Mouse (Mus musculus) lung, embryonic 15.5 days (tissue): Measurements from ENCODE around the gene Pcnx3. TPM values are rescaled to one million over a fixed set of nuclear protein-coding genes. Genes with fewer than 3 reads are reported as not detected.
A peak's percentile ranks its signal among the peaks of the same experiment; 100 is the strongest.

Experiments used
- ATAC-seq: fragments of 200-750 bp; cut with Nextera tagmentation; 2 replicates; pipeline ENCODE4 v1.8.0; 2017; ENCODE audit warnings: moderate number of reproducible peaks, borderline replicate concordance; ENCODE audit not compliant: low FRiP score, low TSS enrichment; ENCODE audit errors: extremely low read depth
- H3K27ac ChIP-seq: fragments of 300-500 bp; sonication (generic); 2 replicates; pipeline ENCODE4 v1.5.1; 2015; ENCODE audit warnings: moderate library complexity, mild to moderate bottlenecking, inconsistent platforms
- H3K27me3 ChIP-seq: fragments of 300-500 bp; sonication (generic); 2 replicates; pipeline ENCODE4 v1.6.1; 2015; ENCODE audit warnings: inconsistent platforms
- H3K36me3 ChIP-seq: fragments of 300-500 bp; sonication (generic); 2 replicates; pipeline ENCODE4 v1.6.1; 2015; ENCODE audit warnings: inconsistent platforms
- H3K4me1 ChIP-seq: fragments of 300-500 bp; sonication (generic); 2 replicates; pipeline ENCODE4 v1.6.1; 2015; ENCODE audit warnings: inconsistent platforms
- H3K4me2 ChIP-seq: fragments of 300-500 bp; sonication (generic); 2 replicates; pipeline ENCODE4 v1.6.1; 2015; ENCODE audit warnings: inconsistent platforms, mild to moderate bottlenecking, moderate library complexity
- H3K4me3 ChIP-seq: fragments of 300-500 bp; sonication (generic); 2 replicates; pipeline ENCODE4 v1.5.1; 2015; ENCODE audit warnings: mild to moderate bottlenecking, inconsistent platforms
- H3K9ac ChIP-seq: fragments of 300-500 bp; sonication (generic); 2 replicates; pipeline ENCODE4 v1.6.1; 2015; ENCODE audit warnings: inconsistent platforms
- H3K9me3 ChIP-seq: fragments of 300-500 bp; sonication (generic); 2 replicates; pipeline ENCODE4 v1.6.1; 2016; ENCODE audit warnings: inconsistent platforms
- WGBS: fragments of 180-500 bp; shearing (Covaris S2); methylation state at CpG from one replicate; pipeline ENCODE4 v1.1.7; 2015; 5-methylcytosine and 5-hydroxymethylcytosine counted together
- polyA plus RNA-seq: library from polyadenylated mRNA; unstranded; fragments of >200 nt; fragmentation: Nextera tagmentation; extraction: Ambion mirVana; gene quantifications from 2 replicates; pipeline ENCODE4 v1.2.1, GENCODE M21; 2015

Gene Pcnx3
- polyA plus RNA-seq, 1 experiment from 2014 or later = 20.9 TPM

DNA sequence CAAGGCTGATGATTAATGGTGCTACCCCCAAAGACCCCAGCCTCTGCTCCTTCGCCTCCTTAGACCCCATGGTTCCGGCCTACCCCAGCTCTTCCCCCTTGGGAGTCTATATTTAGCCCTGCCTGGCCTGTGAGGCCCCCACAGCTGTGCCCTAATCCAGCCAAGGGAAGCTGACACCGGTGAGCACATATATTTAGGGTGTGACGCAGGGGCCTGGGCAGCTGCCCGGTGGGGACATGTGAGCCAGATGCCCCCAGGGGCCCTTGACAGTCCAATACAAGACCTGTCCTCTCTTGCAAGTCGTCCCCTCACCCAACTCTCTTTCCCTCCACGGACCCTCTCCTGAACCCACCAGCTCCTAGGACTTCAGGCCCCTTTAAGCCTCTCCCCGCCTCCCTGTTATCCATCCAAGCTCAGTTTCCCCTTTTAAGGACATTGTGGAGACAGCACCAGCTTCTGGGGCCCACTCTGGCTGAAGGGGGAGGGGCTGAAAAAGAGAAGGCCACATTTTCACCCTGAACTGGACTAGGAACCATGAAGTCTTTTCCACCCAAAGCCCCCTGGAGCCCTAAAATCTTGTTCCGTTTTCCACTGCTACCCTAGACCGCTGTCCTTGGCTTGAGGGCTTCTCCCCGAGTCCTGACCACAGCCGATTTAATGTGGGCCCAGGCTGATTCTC lies 36.5 kb upstream of the Pcnx3 start:
- Histone ChIP-seq H3K27ac (peak overlapping the region; percentile 56), H3K9ac (peak overlapping the region; percentile 39), H3K36me3 (peaks cover 39% of the 10 kb centered on the region), H3K4me2 (peak overlapping the region; percentile 93), H3K9me3 (no peaks in the 10 kb centered on the region), H3K4me1 (peaks cover 56% of the 10 kb centered on the region), H3K27me3 (no peaks in the 10 kb centered on the region), H3K4me3 (peak overlapping the region; percentile 97)
- no peak for ATAC-seq
- WGBS = 54% methylated on average over 12 of the region's 12 CpGs

- Histone ChIP-seq H3K27ac (peak overlapping the region; percentile 56), H3K36me3 (peaks cover 45% of the 10 kb centered on the region), H3K4me2 (peak overlapping the region; percentile 93), H3K4me3 (peak overlapping the region; percentile 97), H3K4me1 (peaks cover 49% of the 10 kb centered on the region), H3K9me3 (no peaks in the 10 kb centered on the region), H3K27me3 (no peaks in the 10 kb centered on the region), H3K9ac (peak overlapping the region; percentile 39; the same call in 1 of the 2 replicates)
- no peak for ATAC-seq
- WGBS = 55% methylated on average over 7 of the region's 7 CpGs
Observed at GRCm38 (mm10) chr19:5724549-5724941, 35.8 kb upstream of the Pcnx3 start.

- H3K27ac ChIP-seq = peak overlapping the region; percentile 56; the same call in 1 of the 2 replicates
- H3K9me3 ChIP-seq = no peaks in the 10 kb centered on the region
- peak overlapping the region; percentile 93 for H3K4me2 ChIP-seq
- H3K4me3 ChIP-seq = peak overlapping the region; percentile 97
- ATAC-seq = no peak
- peaks cover 49% of the 10 kb centered on the region for H3K4me1 ChIP-seq
- WGBS = 54% methylated on average over 4 of the region's 4 CpGs
- H3K27me3 ChIP-seq = no peaks in the 10 kb centered on the region
- H3K36me3 ChIP-seq = peaks cover 50% of the 10 kb centered on the region
- H3K9ac ChIP-seq = no peak overlapping the region
Observed at GRCm38 (mm10) chr19:5723934-5724548, 35.3 kb upstream of the Pcnx3 start.

DNA sequence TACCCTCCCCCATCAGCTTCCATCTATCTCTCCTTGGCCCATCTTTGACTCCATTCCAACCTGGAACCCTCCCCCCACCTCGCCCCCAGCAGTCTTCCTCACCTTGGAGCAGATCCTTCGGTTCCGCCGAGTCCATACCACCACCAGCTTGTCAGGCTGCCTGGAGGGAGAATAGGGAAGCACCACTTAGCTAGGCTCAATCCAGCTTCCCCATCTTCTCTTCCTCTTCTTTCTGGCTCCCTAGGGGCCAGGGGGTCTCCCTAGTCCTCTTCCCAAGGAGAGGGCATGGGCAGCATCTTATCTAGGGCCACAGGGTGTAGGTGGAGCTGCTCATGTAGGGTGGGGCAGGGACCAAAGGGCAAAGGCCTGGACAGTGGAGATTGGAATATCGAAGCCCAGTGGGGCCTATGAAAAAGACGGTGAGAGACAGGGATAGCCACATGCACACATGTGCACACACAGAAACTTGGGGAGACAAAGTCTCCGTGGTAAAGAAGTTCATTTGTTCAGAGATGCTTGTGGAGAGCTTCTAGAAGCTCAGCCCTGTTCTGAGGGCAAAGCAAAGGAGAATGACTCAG lies 34.2 kb upstream of the Pcnx3 start:
- H3K36me3 ChIP-seq = peaks cover 58% of the 10 kb centered on the region
- peaks cover 40% of the 10 kb centered on the region for H3K4me1 ChIP-seq
- H3K4me3 ChIP-seq = no peak overlapping the region
- 81% methylated on average over 7 of the region's 7 CpGs for WGBS
- ATAC-seq = no peak
- no peak overlapping the region; the same call in 1 of the 2 replicates for H3K9ac ChIP-seq
- H3K27me3 ChIP-seq = no peaks in the 10 kb centered on the region
- H3K9me3 ChIP-seq = no peaks in the 10 kb centered on the region
- H3K4me2 ChIP-seq = no peak overlapping the region
- no peak overlapping the region for H3K27ac ChIP-seq

DNA sequence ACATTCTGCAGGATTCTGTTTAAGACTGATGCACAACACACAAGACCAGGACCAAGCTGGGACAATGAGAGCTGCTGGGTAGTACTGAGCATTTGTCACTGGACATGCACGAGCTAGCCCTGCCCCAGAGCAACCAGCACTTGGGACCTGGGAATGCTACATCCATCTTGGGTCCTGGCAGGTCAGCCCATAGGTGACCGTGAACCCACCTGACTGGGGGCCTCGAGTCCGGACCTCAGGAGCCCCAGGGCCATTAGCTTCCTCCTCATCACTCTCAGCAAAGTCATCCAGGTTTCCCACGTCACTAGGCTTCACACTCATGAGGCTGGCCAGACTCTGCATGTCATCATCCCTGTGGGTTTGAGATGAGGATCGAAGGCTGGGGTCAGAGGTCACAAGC lies 32.5 kb upstream of the Pcnx3 start:
- no peaks in the 10 kb centered on the region for H3K9me3 ChIP-seq
- H3K4me2 ChIP-seq = no peak overlapping the region
- WGBS = 89% methylated on average over 6 of the region's 6 CpGs
- H3K36me3 ChIP-seq = peaks cover 59% of the 10 kb centered on the region
- ATAC-seq = no peak
- H3K4me1 ChIP-seq = peaks cover 28% of the 10 kb centered on the region
- H3K4me3 ChIP-seq = no peak overlapping the region
- no peak overlapping the region for H3K27ac ChIP-seq
- no peak overlapping the region for H3K9ac ChIP-seq
- H3K27me3 ChIP-seq = no peaks in the 10 kb centered on the region

DNA sequence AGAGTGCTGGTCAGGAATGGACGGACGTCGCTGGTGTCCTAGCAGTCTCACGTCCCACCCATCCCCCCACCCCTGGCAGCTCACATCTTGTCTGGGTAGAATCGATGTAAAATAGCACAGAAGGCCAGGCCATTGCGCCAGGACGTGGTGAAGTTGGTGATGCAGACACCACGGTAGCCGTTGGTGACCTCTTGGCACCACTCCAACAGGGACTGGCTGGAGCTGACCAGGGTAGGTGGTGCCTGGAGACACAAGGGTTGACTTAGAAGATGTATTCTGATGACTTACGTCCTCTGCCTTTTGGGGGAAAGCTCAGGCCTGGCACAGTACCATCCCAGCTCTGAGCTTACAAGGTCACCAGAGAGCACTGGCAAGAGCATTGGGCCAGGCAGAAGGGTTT lies 28.2 kb upstream of the Pcnx3 start:
- WGBS = 40% methylated on average over 10 of the region's 10 CpGs
- H3K4me3 ChIP-seq = no peak overlapping the region
- peaks cover 31% of the 10 kb centered on the region for H3K4me1 ChIP-seq
- no peak overlapping the region for H3K9ac ChIP-seq
- H3K27me3 ChIP-seq = no peaks in the 10 kb centered on the region
- peaks cover 41% of the 10 kb centered on the region for H3K36me3 ChIP-seq
- H3K9me3 ChIP-seq = no peaks in the 10 kb centered on the region
- no peak overlapping the region for H3K27ac ChIP-seq
- no peak overlapping the region for H3K4me2 ChIP-seq
- ATAC-seq = no peak

- peak; percentile 35 for ATAC-seq
- Histone ChIP-seq H3K4me1 (peaks cover 31% of the 10 kb centered on the region), H3K27ac (no peak overlapping the region), H3K27me3 (no peaks in the 10 kb centered on the region), H3K9ac (no peak overlapping the region), H3K4me2 (peak overlapping the region; percentile 37), H3K4me3 (peak overlapping the region; percentile 5; the same call in 1 of the 2 replicates), H3K9me3 (no peaks in the 10 kb centered on the region), H3K36me3 (peaks cover 36% of the 10 kb centered on the region)
- 33% methylated on average over 43 of the region's 43 CpGs for WGBS
Observed at GRCm38 (mm10) chr19:5715793-5716688, 27.3 kb upstream of the Pcnx3 start.

DNA sequence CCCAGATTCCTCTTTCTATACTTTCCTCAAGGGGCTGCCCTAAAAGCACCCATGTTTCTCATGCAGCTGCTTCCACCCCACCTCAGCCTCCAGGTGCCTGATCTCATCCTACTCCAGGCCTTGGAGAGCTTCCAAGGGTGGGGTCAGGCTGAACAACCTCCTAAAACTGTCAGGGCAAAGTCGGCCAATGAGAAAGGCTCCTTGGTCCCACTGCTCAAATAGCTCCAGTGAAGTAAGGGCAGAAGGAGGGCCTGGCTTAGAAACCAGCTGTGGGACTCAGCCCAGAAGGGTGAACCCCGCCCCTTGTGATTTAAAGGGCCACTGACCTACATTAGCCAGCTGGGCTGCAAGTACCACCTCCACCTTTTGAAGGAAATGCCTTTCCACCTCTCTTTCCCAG lies 25.0 kb upstream of the Pcnx3 start:
- peak overlapping the region; percentile 25 for H3K4me2 ChIP-seq
- peaks cover 28% of the 10 kb centered on the region for H3K36me3 ChIP-seq
- peaks cover 31% of the 10 kb centered on the region for H3K4me1 ChIP-seq
- H3K9ac ChIP-seq = no peak overlapping the region; the same call in 1 of the 2 replicates
- WGBS = 7% methylated on average over 2 of the region's 2 CpGs
- H3K9me3 ChIP-seq = no peaks in the 10 kb centered on the region
- 0 out of 2 replicates have a peak overlapping the region, but pooled peaks have one; percentile 2 for H3K4me3 ChIP-seq
- H3K27me3 ChIP-seq = no peaks in the 10 kb centered on the region
- H3K27ac ChIP-seq = peak overlapping the region; percentile 75
- peak; percentile 64 for ATAC-seq

- 59% methylated on average over 5 of the region's 5 CpGs for WGBS
- H3K27ac ChIP-seq = peak overlapping the region; percentile 75
- H3K36me3 ChIP-seq = peaks cover 30% of the 10 kb centered on the region
- no peak overlapping the region for H3K4me3 ChIP-seq
- peak overlapping the region; percentile 25 for H3K4me2 ChIP-seq
- no peaks in the 10 kb centered on the region for H3K27me3 ChIP-seq
- H3K4me1 ChIP-seq = peaks cover 31% of the 10 kb centered on the region
- H3K9me3 ChIP-seq = no peaks in the 10 kb centered on the region
- no peak for ATAC-seq
- H3K9ac ChIP-seq = no peak overlapping the region
Observed at GRCm38 (mm10) chr19:5713255-5713654, 24.5 kb upstream of the Pcnx3 start.

DNA sequence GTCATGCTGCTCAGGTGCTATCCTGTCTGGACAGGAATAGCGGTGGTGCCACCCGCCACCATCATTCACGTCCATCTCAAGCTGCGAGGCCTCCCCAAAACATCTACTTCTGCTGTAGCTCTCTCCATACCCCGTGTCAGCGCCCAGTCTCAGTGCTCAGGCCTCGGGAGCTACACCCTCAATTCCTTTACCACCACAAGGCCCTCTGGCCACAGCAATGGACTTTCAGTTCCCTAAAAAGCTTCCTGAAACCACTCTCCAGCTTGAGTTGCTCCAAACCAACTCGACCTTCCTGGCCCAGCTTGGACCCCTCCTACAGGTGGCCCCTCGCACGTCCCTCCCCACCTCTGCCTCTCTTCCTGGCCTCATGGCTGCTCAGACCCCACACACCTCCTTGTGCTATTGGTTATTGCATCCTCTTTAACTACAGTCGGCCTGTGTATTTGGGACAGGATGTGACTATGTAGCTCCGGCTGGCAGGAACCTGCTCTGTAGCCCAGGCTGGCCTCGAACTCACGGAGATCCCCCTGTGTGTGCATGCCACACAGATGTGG lies 23.3 kb upstream of the Pcnx3 start:
- no peak for ATAC-seq
- no peak overlapping the region for H3K4me2 ChIP-seq
- no peak overlapping the region for H3K9ac ChIP-seq
- no peaks in the 10 kb centered on the region for H3K27me3 ChIP-seq
- H3K9me3 ChIP-seq = no peaks in the 10 kb centered on the region
- H3K36me3 ChIP-seq = peaks cover 36% of the 10 kb centered on the region
- no peak overlapping the region for H3K27ac ChIP-seq
- WGBS = 92% methylated on average over 14 of the region's 14 CpGs
- peaks cover 29% of the 10 kb centered on the region for H3K4me1 ChIP-seq
- H3K4me3 ChIP-seq = no peak overlapping the region

DNA sequence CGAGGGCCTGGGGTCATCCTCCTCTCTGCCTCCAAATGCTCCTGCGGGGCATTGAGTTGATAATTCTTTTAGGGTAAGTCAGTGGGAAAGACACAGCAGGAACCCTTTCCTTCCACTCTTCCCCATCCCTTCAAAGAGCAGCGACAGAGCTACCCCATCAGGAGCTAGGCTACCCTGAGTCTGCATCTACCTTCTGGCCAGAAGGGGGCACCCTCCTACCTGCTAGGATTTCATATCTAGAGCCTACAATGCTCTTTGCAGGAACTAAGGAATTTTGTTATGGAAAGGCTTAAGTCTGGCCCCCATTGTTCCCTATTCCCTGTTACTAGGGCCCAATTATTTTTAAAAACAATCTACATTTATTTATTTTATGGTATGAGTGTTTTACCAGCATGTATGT lies 22.5 kb upstream of the Pcnx3 start:
- no peak overlapping the region for H3K9ac ChIP-seq
- no peak overlapping the region for H3K27ac ChIP-seq
- H3K4me2 ChIP-seq = no peak overlapping the region
- no peak for ATAC-seq
- no peak overlapping the region for H3K4me3 ChIP-seq
- 28% methylated on average over 3 of the region's 3 CpGs for WGBS
- H3K9me3 ChIP-seq = no peaks in the 10 kb centered on the region
- no peaks in the 10 kb centered on the region for H3K27me3 ChIP-seq
- peaks cover 26% of the 10 kb centered on the region for H3K4me1 ChIP-seq
- H3K36me3 ChIP-seq = peaks cover 36% of the 10 kb centered on the region
